Mouse (Mus musculus) lung, postnatal 0 days (tissue): ENCODE results near the gene Nacc1.

Experiments
- CTCF ChIP-seq: IDR thresholded peaks from 2 replicates; pipeline ENCODE4 v1.5.1; 2016; ENCODE audit warnings: antibody characterized with exemption, mild to moderate bottlenecking
- EP300 ChIP-seq: IDR thresholded peaks from 2 replicates; pipeline ENCODE4 v1.6.1; 2016; ENCODE audit warnings: antibody characterized with exemption, mild to moderate bottlenecking, control low read depth

- no peak for TF ChIP-seq CTCF
- no peak for TF ChIP-seq EP300
Measured at GRCm38 (mm10) chr8:84705960-84706359, 18.3 kb upstream of the Nacc1 start.
